Mouse (Mus musculus) forebrain, embryonic 12.5 days (tissue): ENCODE measurements around the gene Akr1c18. TPM values are rescaled to one million over a fixed set of nuclear protein-coding genes. Genes with fewer than 3 reads are reported as not detected.
"Not testable (repeated sequence)": the region's sequence is repeated elsewhere in the genome, so short reads cannot be mapped to it uniquely, and the experiment has no call there.

Experiments
- ATAC-seq: fragments of 200-750 bp; cut with Nextera tagmentation; 2 replicates; pipeline ENCODE4 v1.8.0; 2017; ENCODE audit warnings: moderate TSS enrichment; ENCODE audit not compliant: low FRiP score
- H3K27ac ChIP-seq: fragments of 300-500 bp; sonication (generic); 2 replicates; pipeline ENCODE4 v1.5.1; 2016; ENCODE audit warnings: mild to moderate bottlenecking
- H3K27me3 ChIP-seq: fragments of 300-500 bp; sonication (generic); 2 replicates; pipeline ENCODE4 v1.6.1; 2016; ENCODE audit warnings: mild to moderate bottlenecking
- H3K36me3 ChIP-seq: fragments of 300-500 bp; sonication (generic); replicated peaks from 2 replicates; pipeline ENCODE4 v1.6.1; 2016; ENCODE audit warnings: mild to moderate bottlenecking
- H3K4me1 ChIP-seq: fragments of 300-500 bp; sonication (generic); 2 replicates; pipeline ENCODE4 v1.6.1; 2016
- H3K4me2 ChIP-seq: fragments of 300-500 bp; sonication (generic); 2 replicates; pipeline ENCODE4 v1.6.1; 2016; ENCODE audit warnings: mild to moderate bottlenecking, moderate library complexity
- H3K4me3 ChIP-seq: fragments of 300-500 bp; sonication (generic); replicated peaks from 2 replicates; pipeline ENCODE4 v1.5.1; 2016; ENCODE audit warnings: mild to moderate bottlenecking
- H3K9ac ChIP-seq: fragments of 300-500 bp; sonication (generic); 2 replicates; pipeline ENCODE4 v1.6.1; 2016; ENCODE audit warnings: mild to moderate bottlenecking
- H3K9me3 ChIP-seq: fragments of 300-500 bp; sonication (generic); 2 replicates; pipeline ENCODE4 v1.6.1; 2016
- whole genome bisulfite sequencing: fragments of 180-500 bp; shearing (Covaris S2); methylation state at CpG from one replicate; pipeline ENCODE4 v1.1.7; 2016; 5-methylcytosine and 5-hydroxymethylcytosine counted together
- polyA plus RNA-seq: library from polyadenylated mRNA; unstranded; fragments of >200 nt; fragmentation: Nextera tagmentation; extraction: Ambion mirVana; gene quantifications from 2 replicates; pipeline ENCODE4 v1.2.1, GENCODE M21; 2016

The Akr1c18 gene
- polyA plus RNA-seq = not detected in 2 replicates

GRCm38 (mm10) chr13:4150518-4150917 is at the start of gene Akr1c18:
Akr1c18 (minus strand) TSS chr13:4150654.
- H3K36me3 ChIP-seq = no peaks in the 10 kb centered on the region
- H3K4me3 ChIP-seq = no peak within 1 kb of the TSS
- H3K27ac ChIP-seq = no peak within 1 kb of the TSS
- H3K9ac ChIP-seq = no peak within 1 kb of the TSS
- H3K9me3 ChIP-seq = no peaks in the 10 kb centered on the region
- no peaks in the 10 kb centered on the region for H3K27me3 ChIP-seq
- no peak for ATAC-seq
- 78% methylated on average over 5 of the region's 5 CpGs for WGBS
- H3K4me2 ChIP-seq = no peak within 1 kb of the TSS
- no peaks in the 10 kb centered on the region for H3K4me1 ChIP-seq

- Histone ChIP-seq H3K9me3 (no peaks in the 10 kb centered on the region), H3K4me3 (no peak overlapping the region), H3K4me2 (no peak overlapping the region), H3K27me3 (no peaks in the 10 kb centered on the region), H3K9ac (no peak overlapping the region), H3K36me3 (no peaks in the 10 kb centered on the region), H3K27ac (no peak overlapping the region), H3K4me1 (no peaks in the 10 kb centered on the region)
- ATAC-seq = no peak
- 80% methylated on average over 3 of the region's 3 CpGs for WGBS
Measured at GRCm38 (mm10) chr13:4192511-4192910, 42.1 kb upstream of the Akr1c18 start.

GRCm38 (mm10) chr13:4190904-4191303 is 40.5 kb upstream of the Akr1c18 start, which contains the start of gene Akr1c13:
Akr1c13 (plus strand) TSS chr13:4191150.
- H3K36me3 ChIP-seq = no peaks in the 10 kb centered on the region
- WGBS = 74% methylated on average over 3 of the region's 3 CpGs
- no peak within 1 kb of the TSS for H3K4me3 ChIP-seq
- no peak within 1 kb of the TSS for H3K9ac ChIP-seq
- ATAC-seq = no peak
- no peak within 1 kb of the TSS for H3K27ac ChIP-seq
- H3K4me2 ChIP-seq = no peak within 1 kb of the TSS
- H3K4me1 ChIP-seq = no peaks in the 10 kb centered on the region
- no peaks in the 10 kb centered on the region for H3K9me3 ChIP-seq
- no peaks in the 10 kb centered on the region for H3K27me3 ChIP-seq

- Histone ChIP-seq H3K9me3 (no peaks in the 10 kb centered on the region), H3K36me3 (no peaks in the 10 kb centered on the region), H3K27ac (no peak overlapping the region), H3K27me3 (no peaks in the 10 kb centered on the region), H3K4me1 (no peaks in the 10 kb centered on the region), H3K4me2 (no peak overlapping the region), H3K4me3 (no peak overlapping the region), H3K9ac (no peak overlapping the region)
- no peak for ATAC-seq
- WGBS = 85% methylated on average over 2 of the region's 2 CpGs
Measured at GRCm38 (mm10) chr13:4188174-4188573, 37.7 kb upstream of the Akr1c18 start.

- ATAC-seq, H3K36me3 ChIP-seq, H3K27me3 ChIP-seq, H3K4me2 ChIP-seq, H3K4me1 ChIP-seq, H3K4me3 ChIP-seq, H3K9me3 ChIP-seq, H3K27ac ChIP-seq, H3K9ac ChIP-seq: not testable (repeated sequence)
- WGBS = 84% methylated on average over 7 of the region's 7 CpGs
Measured at GRCm38 (mm10) chr13:4186641-4187411, 36.4 kb upstream of the Akr1c18 start.

- no peak overlapping the region for H3K4me2 ChIP-seq
- no peaks in the 10 kb centered on the region for H3K36me3 ChIP-seq
- no peak overlapping the region for H3K9ac ChIP-seq
- no peak for ATAC-seq
- H3K27ac ChIP-seq = no peak overlapping the region
- 60% methylated on average over 9 of the region's 9 CpGs for whole genome bisulfite sequencing
- no peak overlapping the region for H3K4me3 ChIP-seq
- no peaks in the 10 kb centered on the region for H3K4me1 ChIP-seq
- 0 out of 2 replicates have a peak, but pooled peaks cover 7% of the 10 kb centered on the region for H3K9me3 ChIP-seq
- H3K27me3 ChIP-seq = no peaks in the 10 kb centered on the region
Measured at GRCm38 (mm10) chr13:4183116-4183515, 32.7 kb upstream of the Akr1c18 start.

- 94% methylated on average over 4 of the region's 4 CpGs for WGBS
Measured at GRCm38 (mm10) chr13:4181321-4181720, 30.9 kb upstream of the Akr1c18 start.

GRCm38 (mm10) chr13:4172978-4173377 is 22.5 kb upstream of the Akr1c18 start:
- H3K4me2 ChIP-seq = no peak overlapping the region
- ATAC-seq = no peak
- H3K27ac ChIP-seq = no peak overlapping the region
- H3K4me3 ChIP-seq = no peak overlapping the region
- WGBS = 95% methylated on average over 2 of the region's 2 CpGs
- H3K9ac ChIP-seq = no peak overlapping the region
- H3K9me3 ChIP-seq = no peaks in the 10 kb centered on the region
- no peaks in the 10 kb centered on the region for H3K4me1 ChIP-seq
- H3K36me3 ChIP-seq = no peaks in the 10 kb centered on the region
- H3K27me3 ChIP-seq = no peaks in the 10 kb centered on the region

More at GRCm38 (mm10) chr13:4181321-4181720, 30.9 kb upstream of the Akr1c18 start:
- not testable (repeated sequence) for H3K4me3 ChIP-seq, H3K9me3 ChIP-seq, H3K4me1 ChIP-seq, ATAC-seq, H3K27ac ChIP-seq, H3K4me2 ChIP-seq, H3K27me3 ChIP-seq, H3K36me3 ChIP-seq, H3K9ac ChIP-seq

- no peak for ATAC-seq
- no peak overlapping the region for H3K9ac ChIP-seq
- H3K4me2 ChIP-seq = no peak overlapping the region
- no peaks in the 10 kb centered on the region for H3K36me3 ChIP-seq
- no peak overlapping the region for H3K27ac ChIP-seq
- 48% methylated on average over 1 of the region's 1 CpGs for WGBS
- no peaks in the 10 kb centered on the region for H3K4me1 ChIP-seq
- H3K4me3 ChIP-seq = no peak overlapping the region
- no peaks in the 10 kb centered on the region for H3K27me3 ChIP-seq
- H3K9me3 ChIP-seq = no peaks in the 10 kb centered on the region
Measured at GRCm38 (mm10) chr13:4168006-4168405, 17.6 kb upstream of the Akr1c18 start.

- WGBS = 55% methylated on average over 2 of the region's 2 CpGs
- Histone ChIP-seq H3K4me2 (no peak overlapping the region), H3K4me1 (no peaks in the 10 kb centered on the region), H3K27me3 (no peaks in the 10 kb centered on the region), H3K36me3 (no peaks in the 10 kb centered on the region), H3K9ac (no peak overlapping the region), H3K4me3 (no peak overlapping the region), H3K27ac (no peak overlapping the region), H3K9me3 (no peaks in the 10 kb centered on the region)
- ATAC-seq = no peak
Measured at GRCm38 (mm10) chr13:4155286-4155685, 4.8 kb upstream of the Akr1c18 start.

- Histone ChIP-seq H3K36me3 (no peaks in the 10 kb centered on the region), H3K4me1 (no peaks in the 10 kb centered on the region), H3K9ac (no peak overlapping the region), H3K4me2 (no peak overlapping the region), H3K27ac (no peak overlapping the region), H3K4me3 (no peak overlapping the region), H3K27me3 (no peaks in the 10 kb centered on the region), H3K9me3 (no peaks in the 10 kb centered on the region)
- ATAC-seq = no peak
- WGBS = 80% methylated on average over 3 of the region's 3 CpGs
Measured at GRCm38 (mm10) chr13:4153593-4153992, 3.1 kb upstream of the Akr1c18 start.

GRCm38 (mm10) chr13:4152908-4153307 is 2.5 kb upstream of the Akr1c18 start:
- WGBS = 68% methylated on average over 2 of the region's 2 CpGs
- Histone ChIP-seq H3K9ac (no peak overlapping the region), H3K36me3 (no peaks in the 10 kb centered on the region), H3K4me3 (no peak overlapping the region), H3K27ac (no peak overlapping the region), H3K4me2 (no peak overlapping the region), H3K27me3 (no peaks in the 10 kb centered on the region), H3K9me3 (no peaks in the 10 kb centered on the region), H3K4me1 (no peaks in the 10 kb centered on the region)
- no peak for ATAC-seq

GRCm38 (mm10) chr13:4144261-4144660 is 6.2 kb downstream of the Akr1c18 start:
- Histone ChIP-seq H3K9me3 (no peaks in the 10 kb centered on the region), H3K4me1 (no peaks in the 10 kb centered on the region), H3K36me3 (no peaks in the 10 kb centered on the region), H3K27ac (no peak overlapping the region), H3K27me3 (no peaks in the 10 kb centered on the region), H3K4me2 (no peak overlapping the region), H3K4me3 (no peak overlapping the region), H3K9ac (no peak overlapping the region)
- no peak for ATAC-seq
- WGBS = 79% methylated on average over 1 of the region's 1 CpGs
